Mouse (Mus musculus) Patski (cell line): Measurements from ENCODE around the gene Zfp933. TPM values are rescaled to one million over a fixed set of nuclear protein-coding genes. Genes with fewer than 3 reads are reported as not detected.
"Not testable (repeated sequence)": the region's sequence is repeated elsewhere in the genome, so short reads cannot be mapped to it uniquely, and the experiment has no call there.

ENCODE experiments used
- ATAC-seq: fragments of 100-300 bp; one replicate; pipeline ENCODE4 v1.8.0; 2021
- CTCF ChIA-PET: fragments of 350-600 bp; sonication (Branson Sonifier 250); formaldehyde crosslinking; loops from one replicate; lab custom pipeline; 2022; ENCODE audit warnings: inconsistent platforms; lab: Charles Lee
- POLR2A ChIA-PET: fragments of 350-600 bp; sonication (Branson Sonifier 250); formaldehyde crosslinking; loops from one replicate; lab custom pipeline; 2022; ENCODE audit warnings: antibody characterized with exemption, inconsistent platforms; lab: Charles Lee
- DNase-seq: peaks from one replicate; pipeline ENCODE4 v3.0.0-alpha.2; 2011; ENCODE audit warnings: low read depth, low spot score
- H3K27me3 ChIP-seq: fragments of 371-371 bp; one replicate; pipeline ENCODE4 v1.5.1; 2021
- in situ Hi-C: fragments of 300-500 bp; cut with MboI; formaldehyde crosslinking; loops from 3 replicates; pipeline ENCODE4 v1.11.1; 2018; ENCODE audit warnings: low pct_unique_long_range_greater_than_20kb, mixed read lengths
- polyA plus RNA-seq: library from polyadenylated mRNA; unstranded; gene quantifications from one replicate; pipeline ENCODE4 v1.2.3, GENCODE M21; 2021

Zfp933 gene
- polyA plus RNA-seq, 1 experiment from 2014 or later = 4.4 TPM

- H3K27me3 ChIP-seq, DNase-seq, POLR2A ChIA-PET, ATAC-seq, CTCF ChIA-PET: not testable (repeated sequence)
- in situ Hi-C loops = loop anchor here (25.0 kb wide), 1 partner anchor 207 kb away; no protein-coding TSS in a partner anchor
Observed at GRCm38 (mm10) chr4:147794026-147794665, 54.0 kb downstream of the Zfp933 start.

GRCm38 (mm10) chr4:147793390-147793916, 54.7 kb downstream of the Zfp933 start:
- POLR2A ChIA-PET, CTCF ChIA-PET, H3K27me3 ChIP-seq, ATAC-seq, DNase-seq: not testable (repeated sequence)
- in situ Hi-C loops = loop anchor here (25.0 kb wide), 1 partner anchor 206 kb away; no protein-coding TSS in a partner anchor

DNA sequence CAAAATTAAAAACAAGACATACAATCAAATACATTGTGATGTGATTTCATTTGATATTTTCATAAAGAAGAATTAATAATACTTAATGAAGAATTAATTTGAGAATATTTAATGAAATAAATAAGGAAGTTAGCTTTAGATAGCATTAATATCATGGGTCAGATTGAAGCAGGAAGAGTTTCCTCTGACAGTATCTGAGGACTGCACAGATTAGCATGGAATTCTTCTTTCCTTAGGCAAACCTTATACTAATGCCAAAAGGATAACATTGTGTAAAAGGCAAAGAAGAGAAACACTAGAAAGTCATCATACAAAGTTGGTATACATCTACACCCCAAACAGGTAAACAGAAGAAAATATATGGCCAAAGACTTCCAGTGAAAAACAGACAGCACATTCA, 56.4 kb downstream of the Zfp933 start:
- CTCF ChIA-PET, ATAC-seq, H3K27me3 ChIP-seq, POLR2A ChIA-PET, DNase-seq: not testable (repeated sequence)
- in situ Hi-C loops = loop anchor here (25.0 kb wide), 1 partner anchor 204 kb away; no protein-coding TSS in a partner anchor

Other genes with a start within 250 kb of the Zfp933 start
- gene Zfp979, start 205.9 kb downstream of the Zfp933 start, polyA plus RNA-seq = 0.14 TPM
- 0.39 TPM for gene Zfp534, start 145.8 kb downstream of the Zfp933 start, polyA plus RNA-seq
- gene Zfp984, start 38.6 kb downstream of the Zfp933 start, polyA plus RNA-seq = 0.19 TPM
- 14.4 TPM for gene Miip, start 20.4 kb upstream of the Zfp933 start, polyA plus RNA-seq
- gene Fv1, start 20.6 kb upstream of the Zfp933 start, polyA plus RNA-seq = 9.3 TPM
- gene Mfn2, start 56.3 kb upstream of the Zfp933 start, polyA plus RNA-seq = 52.4 TPM
- 39.3 TPM for gene Plod1, start 88.4 kb upstream of the Zfp933 start, polyA plus RNA-seq
- 57.2 TPM for gene 2510039O18Rik, start 92.5 kb upstream of the Zfp933 start, polyA plus RNA-seq
- gene Nppb, start 137.4 kb upstream of the Zfp933 start, polyA plus RNA-seq = 0.60 TPM
- 0.31 TPM for gene Nppa, start 152.4 kb upstream of the Zfp933 start, polyA plus RNA-seq
- 9.2 TPM for gene Clcn6, start 190.5 kb upstream of the Zfp933 start, polyA plus RNA-seq
- 20.0 TPM for gene Mthfr, start 190.7 kb upstream of the Zfp933 start, polyA plus RNA-seq
- gene Agtrap, start 239.7 kb upstream of the Zfp933 start, polyA plus RNA-seq = 23.8 TPM